Mouse (Mus musculus): ENCODE data around the gene Chrm1. TPM values are rescaled to one million over a fixed set of nuclear protein-coding genes. Genes with fewer than 3 reads are reported as not detected.

The Chrm1 gene
- total RNA-seq, 2 experiments from 2014 or later, result not detected

Other genes starting within 250 kb of the Chrm1 start
- under 1 TPM in 1 of 2 experiments, not detected in 1; 0.07 TPM for gene Slc22a8, start 72.5 kb upstream of the Chrm1 start, total RNA-seq (2021)
- gene Slc22a6, start 45.8 kb upstream of the Chrm1 start, total RNA-seq (2021), result not detected
- gene Slc3a2, start 59.6 kb downstream of the Chrm1 start, total RNA-seq (2021), result 10 to 100 TPM; 36.6 to 56.3 TPM
- 10 to 100 TPM; 24.9 to 27.2 TPM for gene Wdr74, start 72.0 kb downstream of the Chrm1 start, total RNA-seq (2021)
- not detected for gene 1700092M07Rik, start 76.9 kb downstream of the Chrm1 start, total RNA-seq (2021)
- 10 to 100 TPM; 43.6 to 44.4 TPM for gene Stx5a, start 77.6 kb downstream of the Chrm1 start, total RNA-seq (2021)
- gene Nxf1, start 93.3 kb downstream of the Chrm1 start, total RNA-seq (2021), result 10 to 100 TPM; 61.7 to 67.6 TPM
- 100 to 1,000 TPM; 115 to 133 TPM for gene Tmem223, start 107.2 kb downstream of the Chrm1 start, total RNA-seq (2021)
- gene Tmem179b, start 110.7 kb downstream of the Chrm1 start, total RNA-seq (2021), result 10 to 100 TPM; 13.9 to 22.5 TPM
- 10 to 100 TPM in 1 of 2 experiments, 1 to 10 TPM in 1; 9.5 to 10.2 TPM for gene Taf6l, start 122.6 kb downstream of the Chrm1 start, total RNA-seq (2021)
- gene Polr2g, start 134.8 kb downstream of the Chrm1 start, total RNA-seq (2021), result 10 to 100 TPM; 72.7 to 76.0 TPM
- gene Zbtb3, start 138.8 kb downstream of the Chrm1 start, total RNA-seq (2021), result 1 to 10 TPM; 2.2 to 3.0 TPM
- 10 to 100 TPM; 14.2 to 17.6 TPM for gene Ttc9c, start 155.5 kb downstream of the Chrm1 start, total RNA-seq (2021)
- gene Hnrnpul2, start 156.2 kb downstream of the Chrm1 start, total RNA-seq (2021), result 10 to 100 TPM; 51.0 to 56.3 TPM
- not detected for gene AC129217.1, start 166.0 kb downstream of the Chrm1 start, total RNA-seq (2021)
- gene Bscl2, start 173.7 kb downstream of the Chrm1 start, total RNA-seq (2021), result 10 to 100 TPM; 25.8 to 34.7 TPM
- gene Gng3, start 175.4 kb downstream of the Chrm1 start, total RNA-seq (2021), result not detected
- gene Lrrn4cl, start 187.0 kb downstream of the Chrm1 start, total RNA-seq (2021), result 1 to 10 TPM; 4.2 to 5.1 TPM
- 100 to 1,000 TPM; 123 to 126 TPM for gene Ubxn1, start 207.7 kb downstream of the Chrm1 start, total RNA-seq (2021)
- gene Uqcc3, start 217.1 kb downstream of the Chrm1 start, total RNA-seq (2021), result 10 to 100 TPM; 50.4 to 58.1 TPM
- 1 to 10 TPM; 2.0 to 9.8 TPM for gene Lbhd1, start 219.9 kb downstream of the Chrm1 start, total RNA-seq (2021)
- gene Gm49403, start 220.1 kb downstream of the Chrm1 start, total RNA-seq (2021), result not detected
- gene 1810009A15Rik, start 225.1 kb downstream of the Chrm1 start, total RNA-seq (2021), result 10 to 100 TPM; 16.6 to 23.0 TPM
- gene Gm49416, start 225.1 kb downstream of the Chrm1 start, total RNA-seq (2021), result 1 to 10 TPM in 1 of 2 experiments, not detected in 1; 6.4 TPM
- gene Ints5, start 229.2 kb downstream of the Chrm1 start, total RNA-seq (2021), result 10 to 100 TPM; 14.5 to 17.1 TPM
- 10 to 100 TPM; 69.3 to 74.5 TPM for gene Ganab, start 234.3 kb downstream of the Chrm1 start, total RNA-seq (2021)